23 mouse cellular contexts compared by ENCODE assay signal in genomic region chr5:35144716-35145115, GRCm38 (mm10). TPM values are rescaled to one million over a fixed set of nuclear protein-coding genes. Genes with fewer than 3 reads are reported as not detected.
DNase-seq lines count a peak whose midpoint lies in the region; ATAC-seq lines count a peak whose summit lies in the region.
"Had no signal": no experiment of that assay in that cellular context is flagged by ENCODE, and none has a peak within 500 bp of the region (broad histone marks: within the 10 kb centered on the region; RNA-seq: fewer than 3 reads in every experiment).

No protein-coding gene starts in this region.

- H3K4me2 ChIP-seq in liver, embryonic 12.5 days: no peak overlapping the region
- H3K4me2 ChIP-seq: embryonic facial prominence, embryonic 12.5 days; forebrain, embryonic 13.5 days; heart, embryonic 13.5 days had no signal

- H3K9me3 ChIP-seq in liver, embryonic 12.5 days (replicated peaks): no peaks in the 10 kb centered on the region
- H3K9me3 ChIP-seq: embryonic facial prominence, embryonic 12.5 days; forebrain, embryonic 13.5 days; G1E; heart, embryonic 13.5 days had no signal

- ATAC-seq in liver, embryonic 12.5 days: no peak
- ATAC-seq: CD4-positive, CD25-positive, alpha-beta regulatory T cell, adult 4 months; forebrain, embryonic 13.5 days; forebrain, postnatal 0 days; hindbrain, embryonic 16.5 days; inflammation-experienced regulatory T-cells, adult 6 months; intestine, postnatal 0 days had no signal

- peaks cover 35% of the 10 kb centered on the region; the same call in 1 of the 2 replicates for H3K27me3 ChIP-seq in liver, embryonic 12.5 days (replicated peaks)
- H3K27me3 ChIP-seq: forebrain, embryonic 13.5 days; heart, embryonic 13.5 days had no signal

- no peaks in the 10 kb centered on the region for H3K36me3 ChIP-seq in liver, embryonic 12.5 days
- H3K36me3 ChIP-seq: embryonic facial prominence, embryonic 12.5 days; G1E; heart, embryonic 13.5 days had no signal

- intact Hi-C loops in left cerebral cortex, postnatal 4 days (cut with DNase I): no loop called here
- intact Hi-C loops in left cerebral cortex, postnatal 14 days (cut with DNase I): no loop called here

- H3K9ac ChIP-seq in liver, embryonic 12.5 days: no peak overlapping the region
- H3K9ac ChIP-seq: embryonic facial prominence, embryonic 12.5 days; forebrain, embryonic 13.5 days; forebrain, postnatal 0 days; heart, embryonic 13.5 days had no signal

- no peak overlapping the region for H3K27ac ChIP-seq in liver, embryonic 12.5 days
- H3K27ac ChIP-seq: embryonic facial prominence, embryonic 12.5 days; forebrain, embryonic 13.5 days; gastrocnemius, adult 2 months; heart, embryonic 13.5 days had no signal

- WGBS in liver, embryonic 12.5 days (ENCODE audit: insufficient replicate concordance): 52% methylated on average over 2 of the region's 2 CpGs

- peak; percentile 64 for DNase-seq in left cerebral cortex, postnatal 4 days
- no peak for DNase-seq in left cerebral cortex, postnatal 14 days (ENCODE audit: low spot score in 2 of 2)
- peak; percentile 75 for DNase-seq in cerebellum, adult 8-10 months
- DNase-seq in cerebellum, postnatal 14 days: peak; percentile 92 to 96
- DNase-seq in urinary bladder, postnatal 36 days (ENCODE audit: low spot score in 2 of 2): no peak
- no peak for DNase-seq in layer of hippocampus, postnatal 25 days (ENCODE audit: extremely low spot score in 1 of 2, low spot score in 1 of 2)
- no peak for DNase-seq in frontal cortex, postnatal 10 days (ENCODE audit: low spot score in 2 of 2)
- DNase-seq: adrenal gland, postnatal 10 days; B cell, adult 2 months; forebrain, postnatal 0 days; gastrocnemius, adult 2 months; gastrocnemius, postnatal 36 days; heart, adult 11 months; heart, postnatal 36 days had no signal

- H3K4me3 ChIP-seq in liver, embryonic 12.5 days: no peak overlapping the region
- H3K4me3 ChIP-seq: embryonic facial prominence, embryonic 12.5 days; forebrain, embryonic 13.5 days; gastrocnemius, adult 2 months; heart, embryonic 13.5 days had no signal

- peaks cover 36% of the 10 kb centered on the region for H3K4me1 ChIP-seq in liver, embryonic 12.5 days

RNA-seq across cellular contexts. Expression of gene Lrpap1, which starts 39.1 kb away (rescaled TPM):
- 10 to 100 TPM; 73.4 to 83.3 TPM for total RNA-seq in left cerebral cortex, postnatal 4 days (2021)
- total RNA-seq in left cerebral cortex, postnatal 14 days (2021): 100 to 1,000 TPM; 119 to 122 TPM
- total RNA-seq in layer of hippocampus, postnatal 25 days (2021): 100 to 1,000 TPM; 146 to 151 TPM
- 77.1 and 78.4 TPM in 2 replicates for polyA plus RNA-seq in liver, embryonic 12.5 days (2016; fragmentation: Nextera tagmentation; extraction: Ambion mirVana)

Comparison
In these comparisons a context has a peak if more than half of its experiments do, and no peak if none do; other contexts are left out.
1. DNase-seq: peak in left cerebral cortex, postnatal 4 days (single experiment), cerebellum, adult 8-10 months (single experiment) and cerebellum, postnatal 14 days (2 of 2); none in left cerebral cortex, postnatal 14 days (0 of 2), urinary bladder, postnatal 36 days (0 of 2), layer of hippocampus, postnatal 25 days (0 of 2) and frontal cortex, postnatal 10 days (0 of 2).